ENCODE assay signal across 29 mouse cellular contexts in the genomic region with DNA sequence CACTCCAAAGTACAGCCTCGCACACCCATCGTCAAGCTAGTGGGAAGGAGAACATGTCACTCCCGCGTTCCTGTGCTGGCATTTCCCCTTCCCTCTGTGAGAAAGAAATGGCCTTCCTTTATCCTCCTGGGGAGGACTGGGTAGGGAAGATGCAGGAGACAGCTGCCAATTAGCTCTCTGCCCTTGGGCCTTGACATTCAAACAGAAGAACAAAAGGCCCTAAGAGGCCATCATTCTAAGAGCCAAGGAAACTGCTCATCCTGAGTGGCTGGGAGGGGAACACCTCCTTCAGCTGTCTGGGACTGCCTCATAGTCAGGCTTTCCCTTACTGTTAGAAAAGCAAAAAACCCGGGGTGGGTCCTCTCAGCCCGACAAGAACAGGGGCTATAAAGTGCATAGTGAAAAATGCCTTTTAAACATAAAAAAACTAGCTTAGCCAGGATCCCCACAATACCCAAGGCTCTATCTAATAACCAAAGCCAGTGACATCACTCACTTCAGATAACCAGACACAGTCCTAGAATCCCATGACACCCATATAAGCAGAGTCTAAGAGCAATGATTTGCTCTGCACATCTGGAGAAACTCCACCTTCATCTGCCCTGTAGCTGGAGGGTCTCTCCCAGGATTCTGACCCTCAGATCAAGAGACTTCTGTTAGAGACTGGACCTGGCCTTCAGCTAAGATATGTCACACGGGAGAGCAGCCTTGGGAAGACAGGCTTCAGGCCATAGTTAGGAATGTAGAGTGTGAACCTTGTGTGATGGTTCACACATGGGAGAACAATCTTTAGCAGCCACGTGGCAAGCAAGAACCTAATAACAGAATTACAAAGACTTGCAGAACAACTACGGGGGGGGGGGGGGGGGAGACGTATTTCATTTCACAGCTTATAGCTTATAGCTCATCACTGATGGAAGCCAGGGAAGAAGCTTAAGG.
DNase-seq lines count a peak whose midpoint lies in the region; ATAC-seq and TF ChIP-seq lines count a peak whose summit lies in the region.
"Had no signal": no experiment of that assay in that cellular context is flagged by ENCODE, and none has a peak within 500 bp of the region (broad histone marks: within the 10 kb centered on the region; RNA-seq: fewer than 3 reads in every experiment).

No protein-coding gene starts in this region.

- no peaks in the 10 kb centered on the region for H3K4me1 ChIP-seq in midbrain, embryonic 11.5 days (ENCODE audit: control insufficient read depth, insufficient read depth, low read length)
- no peaks in the 10 kb centered on the region for H3K4me1 ChIP-seq in midbrain, embryonic 15.5 days
- no peaks in the 10 kb centered on the region for H3K4me1 ChIP-seq in limb, embryonic 14.5 days (ENCODE audit: control insufficient read depth, insufficient read depth, low read length)
- H3K4me1 ChIP-seq in hindbrain, embryonic 10.5 days (replicated peaks) = 0 out of 2 replicates have a peak, but pooled peaks cover 4% of the 10 kb centered on the region
- H3K4me1 ChIP-seq in forebrain, embryonic 12.5 days = no peaks in the 10 kb centered on the region
- H3K4me1 ChIP-seq: embryonic facial prominence, embryonic 10.5 days; embryonic facial prominence, embryonic 13.5 days; forebrain, embryonic 13.5 days; heart, embryonic 10.5 days; hindbrain, embryonic 12.5 days; hindbrain, embryonic 15.5 days; intestine, embryonic 15.5 days had no signal

- H3K27me3 ChIP-seq in midbrain, embryonic 11.5 days (ENCODE audit: control insufficient read depth, insufficient read depth, low read length) = no peaks in the 10 kb centered on the region
- H3K27me3 ChIP-seq in midbrain, embryonic 15.5 days (replicated peaks) = no peaks in the 10 kb centered on the region
- H3K27me3 ChIP-seq in limb, embryonic 14.5 days (ENCODE audit: control insufficient read depth, insufficient read depth, low read length) = no peaks in the 10 kb centered on the region
- no peaks in the 10 kb centered on the region for H3K27me3 ChIP-seq in hindbrain, embryonic 10.5 days (ENCODE audit: insufficient read depth, poor library complexity, severe bottlenecking)
- H3K27me3 ChIP-seq in forebrain, embryonic 12.5 days = no peaks in the 10 kb centered on the region
- H3K27me3 ChIP-seq: embryonic facial prominence, embryonic 13.5 days; forebrain, embryonic 13.5 days; heart, embryonic 13.5 days; hindbrain, embryonic 12.5 days; hindbrain, embryonic 15.5 days; intestine, embryonic 15.5 days had no signal

- ATAC-seq in midbrain, embryonic 11.5 days (ENCODE audit: low FRiP score) = no peak
- ATAC-seq in midbrain, embryonic 15.5 days (replicated peaks) = no peak
- ATAC-seq in limb, embryonic 14.5 days (ENCODE audit: low FRiP score, low read depth) = peak; percentile 92
- ATAC-seq in forebrain, embryonic 12.5 days (ENCODE audit: low FRiP score) = no peak
- ATAC-seq: forebrain, embryonic 13.5 days; forebrain, embryonic 16.5 days; intestine, embryonic 15.5 days had no signal

- peak; percentile 12 to 34 for DNase-seq in adrenal gland, adult (ENCODE audit: inconsistent age in 2 of 2, low spot score in 1 of 2)
- no peak for DNase-seq in adrenal gland, postnatal 4 days (ENCODE audit: low spot score in 2 of 2)
- DNase-seq in midbrain, embryonic 11.5 days (ENCODE audit: low spot score, missing footprints) = peak; percentile 78
- DNase-seq in R1 (ENCODE audit: low read depth, low spot score) = peak; percentile 48
- peak; percentile 55 for DNase-seq in limb, embryonic 14.5 days (ENCODE audit: low spot score)
- no peak for DNase-seq in hindbrain, embryonic 10.5 days (ENCODE audit: low spot score)
- DNase-seq: adrenal gland, adult 2 months; cerebellum, adult 11-12 months; cerebellum, adult 8-10 months; cerebellum, postnatal 10 days; cerebellum, postnatal 36 days; embryo, embryonic 11 days; gastrocnemius, postnatal 10 days; gastrocnemius, postnatal 36 days; heart, adult 2 months; heart, postnatal 14 days; heart, postnatal 4 days had no signal

- no peak overlapping the region for H3K9ac ChIP-seq in midbrain, embryonic 11.5 days (ENCODE audit: low read length)
- H3K9ac ChIP-seq in midbrain, embryonic 15.5 days = no peak overlapping the region
- H3K9ac ChIP-seq in limb, embryonic 14.5 days (ENCODE audit: low read depth, low read length, severe bottlenecking) = no peak overlapping the region
- no peak overlapping the region for H3K9ac ChIP-seq in forebrain, embryonic 12.5 days
- H3K9ac ChIP-seq: embryonic facial prominence, embryonic 13.5 days; forebrain, embryonic 13.5 days; heart, embryonic 13.5 days; hindbrain, embryonic 12.5 days; hindbrain, embryonic 15.5 days; intestine, embryonic 15.5 days had no signal

- no peak overlapping the region for H3K4me3 ChIP-seq in midbrain, embryonic 11.5 days (ENCODE audit: low read depth, low read length)
- no peak overlapping the region for H3K4me3 ChIP-seq in midbrain, embryonic 15.5 days
- no peak overlapping the region for H3K4me3 ChIP-seq in limb, embryonic 14.5 days (replicated peaks; ENCODE audit: low read length)
- no peak overlapping the region for H3K4me3 ChIP-seq in hindbrain, embryonic 10.5 days
- no peak overlapping the region for H3K4me3 ChIP-seq in forebrain, embryonic 12.5 days (replicated peaks)
- H3K4me3 ChIP-seq: embryonic facial prominence, embryonic 10.5 days; embryonic facial prominence, embryonic 13.5 days; erythroblast, embryonic 14.5 days; forebrain, embryonic 13.5 days; heart, adult 2 months; heart, embryonic 10.5 days; heart, embryonic 13.5 days; hindbrain, embryonic 12.5 days; hindbrain, embryonic 15.5 days; intestine, embryonic 15.5 days had no signal

- H3K9me3 ChIP-seq in midbrain, embryonic 11.5 days (ENCODE audit: control insufficient read depth, low read length) = no peaks in the 10 kb centered on the region
- H3K9me3 ChIP-seq in midbrain, embryonic 15.5 days = no peaks in the 10 kb centered on the region
- no peaks in the 10 kb centered on the region for H3K9me3 ChIP-seq in limb, embryonic 14.5 days (ENCODE audit: control insufficient read depth, low read length)
- no peaks in the 10 kb centered on the region for H3K9me3 ChIP-seq in hindbrain, embryonic 10.5 days
- no peaks in the 10 kb centered on the region for H3K9me3 ChIP-seq in forebrain, embryonic 12.5 days
- H3K9me3 ChIP-seq: embryonic facial prominence, embryonic 10.5 days; forebrain, embryonic 13.5 days; heart, embryonic 10.5 days; heart, embryonic 13.5 days; hindbrain, embryonic 12.5 days; hindbrain, embryonic 15.5 days; intestine, embryonic 15.5 days had no signal

- TF ChIP-seq POLR2A in limb, embryonic 14.5 days (IDR thresholded peaks at IDR 0.05; ENCODE audit: borderline replicate concordance, extremely low read depth, insufficient read depth, insufficient read length) = no peak

- no peaks in the 10 kb centered on the region for H3K36me3 ChIP-seq in midbrain, embryonic 11.5 days (ENCODE audit: control insufficient read depth, insufficient read depth, low read length)
- no peaks in the 10 kb centered on the region for H3K36me3 ChIP-seq in midbrain, embryonic 15.5 days (replicated peaks)
- H3K36me3 ChIP-seq in limb, embryonic 14.5 days (ENCODE audit: control insufficient read depth, insufficient read depth, low read length) = no peaks in the 10 kb centered on the region
- no peaks in the 10 kb centered on the region for H3K36me3 ChIP-seq in hindbrain, embryonic 10.5 days
- H3K36me3 ChIP-seq in forebrain, embryonic 12.5 days (replicated peaks) = no peaks in the 10 kb centered on the region
- H3K36me3 ChIP-seq: embryonic facial prominence, embryonic 10.5 days; embryonic facial prominence, embryonic 13.5 days; heart, embryonic 10.5 days; heart, embryonic 13.5 days; hindbrain, embryonic 12.5 days; hindbrain, embryonic 15.5 days; intestine, embryonic 15.5 days had no signal

- no peak overlapping the region for H3K27ac ChIP-seq in midbrain, embryonic 11.5 days (ENCODE audit: low read depth, low read length)
- no peak overlapping the region for H3K27ac ChIP-seq in midbrain, embryonic 15.5 days
- H3K27ac ChIP-seq in limb, embryonic 14.5 days (replicated peaks; ENCODE audit: low read depth, low read length) = no peak overlapping the region
- no peak overlapping the region for H3K27ac ChIP-seq in hindbrain, embryonic 10.5 days
- no peak overlapping the region for H3K27ac ChIP-seq in forebrain, embryonic 12.5 days
- H3K27ac ChIP-seq: embryonic facial prominence, embryonic 10.5 days; embryonic facial prominence, embryonic 13.5 days; forebrain, embryonic 13.5 days; heart, adult 2 months; heart, embryonic 10.5 days; heart, embryonic 13.5 days; hindbrain, embryonic 12.5 days; hindbrain, embryonic 15.5 days; intestine, embryonic 15.5 days had no signal

- 90% methylated on average over 10 of the region's 10 CpGs for WGBS in midbrain, embryonic 11.5 days
- 82% methylated on average over 10 of the region's 10 CpGs for WGBS in midbrain, embryonic 15.5 days
- 61% methylated on average over 9 of the region's 10 CpGs for WGBS in limb, embryonic 14.5 days
- 85% methylated on average over 10 of the region's 10 CpGs for WGBS in hindbrain, embryonic 10.5 days
- 79% methylated on average over 10 of the region's 10 CpGs for WGBS in forebrain, embryonic 12.5 days

- no peak overlapping the region for H3K4me2 ChIP-seq in midbrain, embryonic 11.5 days
- no peak overlapping the region for H3K4me2 ChIP-seq in midbrain, embryonic 15.5 days
- no peak overlapping the region for H3K4me2 ChIP-seq in limb, embryonic 14.5 days (replicated peaks; ENCODE audit: low read depth, low read length, severe bottlenecking)
- H3K4me2 ChIP-seq in forebrain, embryonic 12.5 days = no peak overlapping the region
- H3K4me2 ChIP-seq: embryonic facial prominence, embryonic 13.5 days; forebrain, embryonic 13.5 days; heart, embryonic 13.5 days; hindbrain, embryonic 12.5 days; hindbrain, embryonic 15.5 days; intestine, embryonic 15.5 days had no signal

Comparison
In these comparisons a context has a peak if more than half of its experiments do, and no peak if none do; other contexts are left out.
1. DNase-seq: peak in adrenal gland, adult (2 of 2), midbrain, embryonic 11.5 days (single experiment), R1 (single experiment) and limb, embryonic 14.5 days (single experiment); none in adrenal gland, postnatal 4 days (0 of 2) and hindbrain, embryonic 10.5 days (single experiment).